Mouse (Mus musculus) small intestine, adult 2 months (tissue): Measurements from ENCODE around the gene Higd1c.
"Not testable (repeated sequence)": the region's sequence is repeated elsewhere in the genome, so short reads cannot be mapped to it uniquely, and the experiment has no call there.

Experiments used
- CTCF ChIP-seq: fragments of 200-500 bp; IDR thresholded peaks from 2 replicates; pipeline ENCODE4 v1.5.1; 2012; ENCODE audit warnings: low read depth, mild to moderate bottlenecking, control low read depth, inconsistent platforms, low read length, moderate library complexity, mixed read lengths; ENCODE audit not compliant: insufficient replicate concordance, insufficient read length; ENCODE audit errors: extremely low read depth
- POLR2A ChIP-seq: fragments of 200-500 bp; IDR thresholded peaks from 2 replicates; pipeline ENCODE4 v1.6.1; 2012; ENCODE audit warnings: low read depth, mild to moderate bottlenecking, control low read depth, inconsistent platforms, low read length, moderate library complexity

DNA sequence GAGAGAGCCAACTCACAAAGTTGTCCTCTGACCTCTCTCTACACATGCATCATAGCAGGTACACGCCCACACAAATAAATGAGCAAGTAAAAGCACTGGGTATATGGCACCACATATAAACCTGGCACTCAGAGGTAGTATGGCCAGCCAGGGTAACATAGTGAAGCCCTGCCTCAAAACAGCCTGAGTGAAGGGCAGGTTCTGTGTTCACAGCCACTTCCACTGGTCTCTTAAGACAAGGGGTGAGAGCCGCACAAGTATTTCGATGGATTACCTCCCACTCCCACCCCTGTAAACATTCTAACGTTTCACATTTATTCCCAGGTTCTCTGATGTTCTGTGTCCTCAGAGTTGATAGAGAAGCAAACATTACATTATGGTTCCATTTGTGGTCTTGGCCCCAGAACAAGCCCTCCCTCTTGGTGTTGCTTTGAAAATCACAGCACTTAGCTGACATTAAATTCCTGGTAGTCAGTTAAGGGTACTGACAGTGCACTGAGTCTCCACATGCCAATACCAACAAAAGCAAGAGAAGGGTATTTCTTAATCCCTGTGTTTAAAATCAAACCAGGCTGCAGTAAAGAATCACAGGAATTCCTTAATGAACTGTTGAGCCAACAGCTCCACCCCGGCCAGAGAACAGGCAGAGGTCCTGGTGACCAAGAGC, 22.9 kb upstream of the Higd1c start:
- not testable (repeated sequence) for TF ChIP-seq CTCF, POLR2A
